Mouse (Mus musculus) intestine, postnatal 0 days (tissue): Measurements from ENCODE around the gene Tle6. TPM values are rescaled to one million over a fixed set of nuclear protein-coding genes. Genes with fewer than 3 reads are reported as not detected.

Experiments used
- ATAC-seq: fragments of 200-750 bp; cut with Nextera tagmentation; 2 replicates; pipeline ENCODE4 v1.8.0; 2017; ENCODE audit warnings: mild to moderate bottlenecking, moderate TSS enrichment, moderate library complexity
- H3K27ac ChIP-seq: fragments of 300-500 bp; sonication (generic); 2 replicates; pipeline ENCODE4 v1.5.1; 2014; ENCODE audit warnings: mild to moderate bottlenecking, low read depth, low read length, moderate library complexity
- H3K27me3 ChIP-seq: fragments of 300-500 bp; sonication (generic); replicated peaks from 2 replicates; pipeline ENCODE4 v1.6.1; 2014; ENCODE audit warnings: low read length, mixed read lengths; ENCODE audit not compliant: control insufficient read depth, insufficient read depth
- H3K36me3 ChIP-seq: fragments of 300-500 bp; sonication (generic); 2 replicates; pipeline ENCODE4 v1.6.1; 2014; ENCODE audit warnings: mild to moderate bottlenecking, moderate library complexity; ENCODE audit not compliant: control insufficient read depth, insufficient read depth
- H3K4me1 ChIP-seq: fragments of 300-500 bp; sonication (generic); replicated peaks from 2 replicates; pipeline ENCODE4 v1.6.1; 2014; ENCODE audit warnings: antibody characterized with exemption, low read length, mixed read lengths; ENCODE audit not compliant: control insufficient read depth, insufficient read depth
- H3K4me2 ChIP-seq: fragments of 300-500 bp; sonication (generic); replicated peaks from 2 replicates; pipeline ENCODE4 v1.6.1; 2014; ENCODE audit warnings: low read depth, mild to moderate bottlenecking, moderate library complexity
- H3K4me3 ChIP-seq: fragments of 300-500 bp; sonication (generic); 2 replicates; pipeline ENCODE4 v1.5.1; 2014; ENCODE audit warnings: low read depth, low read length
- H3K9ac ChIP-seq: fragments of 300-500 bp; sonication (generic); 2 replicates; pipeline ENCODE4 v1.6.1; 2014; ENCODE audit warnings: mild to moderate bottlenecking, low read depth, low read length
- H3K9me3 ChIP-seq: fragments of 300-500 bp; sonication (generic); 2 replicates; pipeline ENCODE4 v1.6.1; 2016; ENCODE audit warnings: mixed run types; ENCODE audit not compliant: control insufficient read depth
- CTCF ChIP-seq: sonication (generic); IDR thresholded peaks from 2 replicates; pipeline ENCODE4 v1.5.1; 2016; ENCODE audit warnings: low read depth, mild to moderate bottlenecking, control low read depth, antibody characterized with exemption, moderate library complexity
- WGBS: fragments of 180-500 bp; shearing (Covaris S2); extraction: QIAGEN DNeasy Blood & Tissue Kit; methylation state at CpG from one replicate; pipeline ENCODE4 v1.1.7; 2014; 5-methylcytosine and 5-hydroxymethylcytosine counted together
- polyA plus RNA-seq: library from polyadenylated mRNA; unstranded; fragments of >200 nt; fragmentation: Nextera tagmentation; extraction: Ambion mirVana; gene quantifications from 2 replicates; pipeline ENCODE4 v1.2.1, GENCODE M21; 2015

Gene Tle6
- polyA plus RNA-seq, 1 experiment from 2014 or later = 3.9 TPM

- Histone ChIP-seq H3K4me2 (no peak overlapping the region), H3K4me3 (no peak overlapping the region), H3K27ac (no peak overlapping the region), H3K9me3 (no peaks in the 10 kb centered on the region), H3K36me3 (no peaks in the 10 kb centered on the region), H3K27me3 (no peaks in the 10 kb centered on the region), H3K9ac (no peak overlapping the region), H3K4me1 (peaks cover 17% of the 10 kb centered on the region)
- TF ChIP-seq CTCF = peak; percentile 83
- no peak for ATAC-seq
- 24% methylated on average over 4 of the region's 4 CpGs for WGBS
Observed at GRCm38 (mm10) chr10:81602741-81603151, 1.9 kb upstream of the Tle6 start.

DNA sequence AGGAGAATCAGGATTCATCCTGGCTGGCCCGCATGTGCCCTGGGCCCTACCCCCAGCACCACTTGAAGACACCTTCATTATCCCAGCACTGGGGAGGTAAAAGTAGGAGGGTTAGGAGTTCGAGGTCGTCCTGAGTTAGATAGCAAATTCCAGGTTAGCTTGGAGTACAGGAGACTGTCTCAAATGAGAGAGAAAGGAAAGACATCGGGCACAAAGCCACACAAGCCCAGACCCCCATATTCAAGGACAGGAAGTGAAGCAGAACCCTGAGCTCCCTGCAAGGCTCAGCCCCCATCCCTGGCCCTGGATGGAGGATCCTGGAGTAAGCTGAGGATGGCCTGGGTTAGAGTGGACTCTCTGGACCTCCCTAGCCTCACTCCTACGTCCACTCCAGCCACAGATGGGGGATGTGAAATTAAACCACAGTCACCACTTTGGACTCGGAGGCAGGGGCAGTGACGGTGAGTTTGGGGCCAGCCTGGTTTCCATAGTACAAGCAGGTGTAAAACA, 578 bp upstream of the Tle6 start:
- ATAC-seq = no peak
- Histone ChIP-seq H3K4me2 (peak overlapping the region; percentile 60), H3K27me3 (no peaks in the 10 kb centered on the region), H3K9me3 (no peaks in the 10 kb centered on the region), H3K27ac (no peak overlapping the region), H3K36me3 (no peaks in the 10 kb centered on the region), H3K4me3 (peak overlapping the region; percentile 1; the same call in 1 of the 2 replicates), H3K9ac (no peak overlapping the region), H3K4me1 (peaks cover 15% of the 10 kb centered on the region)
- TF ChIP-seq CTCF = no peak
- 40% methylated on average over 7 of the region's 7 CpGs for WGBS

GRCm38 (mm10) chr10:81600096-81600495, 777 bp downstream of the Tle6 start:
- no peak for TF ChIP-seq CTCF
- Histone ChIP-seq H3K4me3 (no peak overlapping the region), H3K9ac (no peak overlapping the region), H3K4me1 (peaks cover 15% of the 10 kb centered on the region; the same call in 1 of the 2 replicates), H3K4me2 (no peak overlapping the region), H3K36me3 (no peaks in the 10 kb centered on the region), H3K27me3 (no peaks in the 10 kb centered on the region), H3K9me3 (no peaks in the 10 kb centered on the region), H3K27ac (no peak overlapping the region)
- no peak for ATAC-seq
- WGBS = 63% methylated on average over 10 of the region's 10 CpGs

GRCm38 (mm10) chr10:81599630-81600029, 1.2 kb downstream of the Tle6 start:
- no peak overlapping the region for H3K4me2 ChIP-seq
- no peak overlapping the region for H3K4me3 ChIP-seq
- H3K36me3 ChIP-seq = no peaks in the 10 kb centered on the region
- 62% methylated on average over 5 of the region's 5 CpGs for WGBS
- H3K9ac ChIP-seq = no peak overlapping the region
- peaks cover 12% of the 10 kb centered on the region; the same call in 1 of the 2 replicates for H3K4me1 ChIP-seq
- H3K27me3 ChIP-seq = no peaks in the 10 kb centered on the region
- no peak for ATAC-seq
- TF ChIP-seq CTCF = no peak
- no peak overlapping the region for H3K27ac ChIP-seq
- H3K9me3 ChIP-seq = no peaks in the 10 kb centered on the region

DNA sequence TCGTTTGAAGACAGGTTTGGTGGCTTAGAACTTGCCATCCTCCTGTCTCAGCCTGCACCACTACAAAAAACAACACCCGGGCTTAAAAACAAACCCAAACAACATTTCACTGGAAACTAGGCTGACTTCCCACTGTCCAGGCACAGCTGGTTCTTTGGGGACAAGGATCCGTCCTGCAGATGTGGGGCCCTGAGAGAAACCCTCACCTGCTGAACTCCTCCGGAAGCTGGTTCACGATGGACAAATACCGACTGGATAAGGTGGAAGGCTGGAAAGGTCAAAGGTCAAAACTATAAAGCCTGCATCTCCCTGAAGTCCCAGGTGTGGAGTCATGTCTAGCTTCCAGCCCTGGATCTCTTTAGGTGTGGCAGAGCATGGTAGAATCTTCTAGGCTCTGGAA, 2.0 kb downstream of the Tle6 start:
- no peaks in the 10 kb centered on the region for H3K36me3 ChIP-seq
- 24% methylated on average over 6 of the region's 6 CpGs for WGBS
- no peak for ATAC-seq
- no peaks in the 10 kb centered on the region for H3K27me3 ChIP-seq
- TF ChIP-seq CTCF = no peak
- no peak overlapping the region for H3K4me2 ChIP-seq
- no peak overlapping the region for H3K27ac ChIP-seq
- no peaks in the 10 kb centered on the region for H3K9me3 ChIP-seq
- peaks cover 9% of the 10 kb centered on the region; the same call in 1 of the 2 replicates for H3K4me1 ChIP-seq
- H3K4me3 ChIP-seq = no peak overlapping the region
- no peak overlapping the region for H3K9ac ChIP-seq

- no peak overlapping the region for H3K9ac ChIP-seq
- ATAC-seq = no peak
- no peak for TF ChIP-seq CTCF
- H3K4me1 ChIP-seq = peaks cover 9% of the 10 kb centered on the region; the same call in 1 of the 2 replicates
- no peaks in the 10 kb centered on the region for H3K27me3 ChIP-seq
- WGBS = 54% methylated on average over 3 of the region's 3 CpGs
- H3K36me3 ChIP-seq = no peaks in the 10 kb centered on the region
- no peaks in the 10 kb centered on the region for H3K9me3 ChIP-seq
- no peak overlapping the region for H3K4me3 ChIP-seq
- H3K4me2 ChIP-seq = no peak overlapping the region
- H3K27ac ChIP-seq = no peak overlapping the region
Observed at GRCm38 (mm10) chr10:81598342-81598741, 2.5 kb downstream of the Tle6 start.
